Mouse (Mus musculus) layer of hippocampus, adult 8-10 months (tissue): ENCODE results near the gene Ppm1n. TPM values are rescaled to one million over a fixed set of nuclear protein-coding genes. Genes with fewer than 3 reads are reported as not detected.
A peak's percentile ranks its signal among the peaks of the same experiment; 100 is the strongest.

Source experiments
- DNase-seq, 2 experiments: peaks; one replicate each; pipeline ENCODE4 v3.0.0; 2022; ENCODE audit warnings: low spot score in 2 of 2
- total RNA-seq, 4 experiments: library from RNA; stranded (reverse); gene quantifications; 2 replicates each; pipeline ENCODE4 v1.2.4; 2022

The Ppm1n gene
- total RNA-seq: under 1 TPM in 1 of 4 experiments, not detected in 3; 0.28 TPM

- no peak for DNase-seq
Measured at GRCm38 (mm10) chr7:19279581-19280114, at the start of gene Ppm1n. Gene Ppm1n (minus strand): TSS chr7:19280064.

GRCm38 (mm10) chr7:19328425-19328824, 48.6 kb upstream of the Ppm1n start:
- no peak for DNase-seq

GRCm38 (mm10) chr7:19327782-19328181, 47.9 kb upstream of the Ppm1n start:
- DNase-seq: no peak

GRCm38 (mm10) chr7:19327128-19327527, 47.3 kb upstream of the Ppm1n start:
- DNase-seq: peak; percentile 80 to 84

- no peak for DNase-seq
Measured at GRCm38 (mm10) chr7:19326359-19326758, 46.5 kb upstream of the Ppm1n start.

- no peak for DNase-seq
Measured at GRCm38 (mm10) chr7:19325262-19326199, 45.7 kb upstream of the Ppm1n start.

- DNase-seq: no peak
Measured at GRCm38 (mm10) chr7:19324221-19324620, 44.4 kb upstream of the Ppm1n start.

GRCm38 (mm10) chr7:19322489-19322888, 42.6 kb upstream of the Ppm1n start:
- no peak for DNase-seq

GRCm38 (mm10) chr7:19321464-19321863, 41.6 kb upstream of the Ppm1n start:
- no peak for DNase-seq

GRCm38 (mm10) chr7:19320637-19321036, 40.8 kb upstream of the Ppm1n start:
- DNase-seq: no peak

GRCm38 (mm10) chr7:19319906-19320305, 40.0 kb upstream of the Ppm1n start:
- DNase-seq: peak; percentile 92

- no peak for DNase-seq
Measured at GRCm38 (mm10) chr7:19319458-19319857, 39.6 kb upstream of the Ppm1n start.

- no peak for DNase-seq
Measured at GRCm38 (mm10) chr7:19318676-19319075, 38.8 kb upstream of the Ppm1n start.

- DNase-seq: no peak
Measured at GRCm38 (mm10) chr7:19318201-19318600, 38.3 kb upstream of the Ppm1n start.

GRCm38 (mm10) chr7:19316451-19317161, 36.7 kb upstream of the Ppm1n start:
- no peak for DNase-seq

GRCm38 (mm10) chr7:19314033-19314432, 34.2 kb upstream of the Ppm1n start:
- DNase-seq: no peak

GRCm38 (mm10) chr7:19311991-19312390, 32.1 kb upstream of the Ppm1n start:
- DNase-seq: no peak

GRCm38 (mm10) chr7:19309884-19310641, 30.2 kb upstream of the Ppm1n start, which contains the start of gene Fosb:
Gene Fosb (minus strand): TSS chr7:19310051.
- peak; percentile 93 to 96 for DNase-seq

GRCm38 (mm10) chr7:19309278-19309883, 29.5 kb upstream of the Ppm1n start:
- DNase-seq: no peak

GRCm38 (mm10) chr7:19308454-19309277, 28.8 kb upstream of the Ppm1n start:
- peak; percentile 95 for DNase-seq
